Mouse (Mus musculus): ENCODE measurements at regions not wholly inside any gene's neighbourhood (a gene's known extent, or its start where the extent isn't known, plus 50 kb on each side); places are given as distances from the start of the nearest gene placed in this dataset.

- TF ChIP-seq CTCF (conservative IDR thresholded peaks at IDR 0.05; ENCODE audit: low read length), result no peak
- no peak for TF ChIP-seq NANOG (IDR thresholded peaks at IDR 0.05; ENCODE audit: borderline replicate concordance, low read length)
These were observed 238.6 kb upstream of the 4930412O13Rik start for GRCm38 (mm10) chr2:9642411-9642810.

All from E14TG2a.4 (cell line).